Mouse (Mus musculus): ENCODE data around the gene Plekhg2. TPM values are rescaled to one million over a fixed set of nuclear protein-coding genes. Genes with fewer than 3 reads are reported as not detected.

The Plekhg2 gene
- polyA plus RNA-seq, 1 experiment from 2014 or later = 48.0 TPM

Other genes with a start within 250 kb of the Plekhg2 start
- gene 9530053A07Rik, start 243.1 kb downstream of the Plekhg2 start, polyA plus RNA-seq (2014; fragmentation: Nextera tagmentation; extraction: Ambion mirVana) = 0.05 and 0.07 TPM in 2 replicates
- gene Fbl, start 202.9 kb downstream of the Plekhg2 start, polyA plus RNA-seq (2014; fragmentation: Nextera tagmentation; extraction: Ambion mirVana) = 38.3 and 45.9 TPM in 2 replicates
- gene Dyrk1b, start 193.1 kb downstream of the Plekhg2 start, polyA plus RNA-seq (2014; fragmentation: Nextera tagmentation; extraction: Ambion mirVana) = 18.1 and 23.5 TPM in 2 replicates
- 7.2 and 12.7 TPM in 2 replicates for gene Eid2, start 104.7 kb downstream of the Plekhg2 start, polyA plus RNA-seq (2014; fragmentation: Nextera tagmentation; extraction: Ambion mirVana)
- gene Eid2b, start 94.9 kb downstream of the Plekhg2 start, polyA plus RNA-seq (2014; fragmentation: Nextera tagmentation; extraction: Ambion mirVana) = 17.4 and 19.0 TPM in 2 replicates
- 0.46 and 0.52 TPM in 2 replicates for gene Selenov, start 81.4 kb downstream of the Plekhg2 start, polyA plus RNA-seq (2014; fragmentation: Nextera tagmentation; extraction: Ambion mirVana)
- gene Dll3, start 70.4 kb downstream of the Plekhg2 start, polyA plus RNA-seq (2014; fragmentation: Nextera tagmentation; extraction: Ambion mirVana) = 77.4 and 86.1 TPM in 2 replicates
- 189 and 201 TPM in 2 replicates for gene Timm50, start 60.5 kb downstream of the Plekhg2 start, polyA plus RNA-seq (2014; fragmentation: Nextera tagmentation; extraction: Ambion mirVana)
- 68.0 and 74.9 TPM in 2 replicates for gene Supt5, start 33.9 kb downstream of the Plekhg2 start, polyA plus RNA-seq (2014; fragmentation: Nextera tagmentation; extraction: Ambion mirVana)
- 746 and 776 TPM in 2 replicates for gene Rps16, start 21.9 kb downstream of the Plekhg2 start, polyA plus RNA-seq (2014; fragmentation: Nextera tagmentation; extraction: Ambion mirVana)
- gene Zfp36, start 7.7 kb upstream of the Plekhg2 start, polyA plus RNA-seq (2014; fragmentation: Nextera tagmentation; extraction: Ambion mirVana) = 3.4 and 3.9 TPM in 2 replicates
- gene Med29, start 20.1 kb upstream of the Plekhg2 start, polyA plus RNA-seq (2014; fragmentation: Nextera tagmentation; extraction: Ambion mirVana) = 47.6 and 49.7 TPM in 2 replicates
- gene Paf1, start 20.4 kb upstream of the Plekhg2 start, polyA plus RNA-seq (2014; fragmentation: Nextera tagmentation; extraction: Ambion mirVana) = 77.6 and 79.9 TPM in 2 replicates
- gene Gmfg, start 64.8 kb upstream of the Plekhg2 start, polyA plus RNA-seq (2014; fragmentation: Nextera tagmentation; extraction: Ambion mirVana) = 6.5 and 8.7 TPM in 2 replicates
- gene Lrfn1, start 79.4 kb upstream of the Plekhg2 start, polyA plus RNA-seq (2014; fragmentation: Nextera tagmentation; extraction: Ambion mirVana) = 5.8 and 6.6 TPM in 2 replicates
- not detected in 2 replicates for gene Ifnl2, start 137.9 kb upstream of the Plekhg2 start, polyA plus RNA-seq (2014; fragmentation: Nextera tagmentation; extraction: Ambion mirVana)
- gene Ifnl3, start 150.2 kb upstream of the Plekhg2 start, polyA plus RNA-seq (2014; fragmentation: Nextera tagmentation; extraction: Ambion mirVana) = not detected in 2 replicates
- not detected in 2 replicates for gene Sycn, start 168.3 kb upstream of the Plekhg2 start, polyA plus RNA-seq (2014; fragmentation: Nextera tagmentation; extraction: Ambion mirVana)
- not detected in 2 replicates for gene Nccrp1, start 174.7 kb upstream of the Plekhg2 start, polyA plus RNA-seq (2014; fragmentation: Nextera tagmentation; extraction: Ambion mirVana)
- 25.3 and 27.4 TPM in 2 replicates for gene Samd4b, start 225.5 kb upstream of the Plekhg2 start, polyA plus RNA-seq (2014; fragmentation: Nextera tagmentation; extraction: Ambion mirVana)
- 30.5 and 32.6 TPM in 2 replicates for gene Pak4, start 225.6 kb upstream of the Plekhg2 start, polyA plus RNA-seq (2014; fragmentation: Nextera tagmentation; extraction: Ambion mirVana)

Measured in hindbrain, embryonic 11.5 days (tissue).